Mouse (Mus musculus) cortical plate, adult 2 months (tissue): ENCODE data around the gene Ciao2b.

ENCODE experiments used
- CTCF ChIP-seq: fragments of 200-500 bp; IDR thresholded peaks from 2 replicates; pipeline ENCODE4 v1.5.1; 2011; ENCODE audit warnings: mild to moderate bottlenecking, control low read depth, low read length; ENCODE audit not compliant: insufficient read depth; ENCODE audit errors: extremely low read depth
- POLR2A ChIP-seq: fragments of 200-500 bp; IDR thresholded peaks from 2 replicates; pipeline ENCODE4 v1.6.1; 2011; ENCODE audit warnings: mild to moderate bottlenecking, low read length, control low read depth; ENCODE audit not compliant: insufficient read depth; ENCODE audit errors: extremely low read depth

DNA sequence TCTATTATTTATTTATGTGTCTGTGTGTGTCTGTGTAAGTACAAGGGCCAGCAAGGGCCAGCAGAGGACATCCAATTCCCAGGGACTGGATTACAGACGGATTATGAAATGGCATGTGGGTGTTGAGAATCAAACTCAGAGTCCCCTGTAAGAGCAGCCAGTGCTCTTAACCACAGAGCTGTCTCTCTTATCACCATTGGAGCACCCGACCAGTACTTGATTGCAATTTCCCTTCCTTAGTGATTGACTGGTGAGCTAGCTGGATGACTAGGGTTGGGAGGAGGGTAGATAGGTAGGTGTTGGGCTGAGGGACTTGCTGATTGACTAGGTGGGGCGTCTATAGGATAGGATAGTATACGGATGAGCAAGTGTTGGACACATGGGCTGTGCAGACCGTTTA lies 21.0 kb downstream of the Ciao2b start:
- TF ChIP-seq CTCF (no peak), POLR2A (no peak)
